Mouse (Mus musculus) heart, adult 2 months (tissue): ENCODE data around the gene Gcnt7. TPM values are rescaled to one million over a fixed set of nuclear protein-coding genes. Genes with fewer than 3 reads are reported as not detected.

Source experiments
- DNase-seq, 2 experiments: peaks; one replicate each; pipeline ENCODE4 v3.0.0; 2021
- H3K27ac ChIP-seq: fragments of 200-600 bp; 2 replicates; pipeline ENCODE4 v1.8.1; 2022
- H3K27me3 ChIP-seq: fragments of 200-500 bp; 2 replicates; pipeline ENCODE4 v1.6.1; 2012; ENCODE audit warnings: mild to moderate bottlenecking, low read length, inconsistent platforms, mixed read lengths; ENCODE audit not compliant: control insufficient read depth, insufficient read depth
- H3K36me3 ChIP-seq: fragments of 200-500 bp; 2 replicates; pipeline ENCODE4 v1.6.1; 2012; ENCODE audit warnings: low read length, inconsistent platforms; ENCODE audit not compliant: control insufficient read depth, insufficient read depth
- H3K4me1 ChIP-seq: fragments of 200-500 bp; 2 replicates; pipeline ENCODE4 v1.6.1; 2011; ENCODE audit warnings: low read length; ENCODE audit not compliant: control insufficient read depth, insufficient read depth
- H3K4me3 ChIP-seq: fragments of 200-600 bp; 2 replicates; pipeline ENCODE4 v1.8.1; 2022
- H3K79me2 ChIP-seq: fragments of 200-500 bp; replicated peaks from 2 replicates; pipeline ENCODE4 v1.6.1; 2012; ENCODE audit warnings: mild to moderate bottlenecking, inconsistent platforms, low read length, moderate library complexity, mixed read lengths; ENCODE audit not compliant: control insufficient read depth, insufficient read depth
- H3K9ac ChIP-seq: fragments of 200-500 bp; 2 replicates; pipeline ENCODE4 v1.6.1; 2012; ENCODE audit warnings: low read depth, mild to moderate bottlenecking, control low read depth, inconsistent platforms, low read length, mixed read lengths
- CTCF ChIP-seq: fragments of 200-600 bp; IDR thresholded peaks from 2 replicates; pipeline ENCODE4 v1.8.1; 2022; ENCODE audit warnings: antibody characterized with exemption, mild to moderate bottlenecking, moderate library complexity
- EP300 ChIP-seq: fragments of 200-500 bp; IDR thresholded peaks from 2 replicates; pipeline ENCODE4 v1.6.1; 2011; ENCODE audit warnings: low read depth, low read length, control low read depth; ENCODE audit not compliant: insufficient read depth
- POLR2A ChIP-seq: fragments of 200-500 bp; IDR thresholded peaks from 2 replicates; pipeline ENCODE4 v1.6.1; 2011; ENCODE audit warnings: mild to moderate bottlenecking, low read depth, low read length, control low read depth; ENCODE audit not compliant: insufficient read depth
- WGBS: fragments of 180-500 bp; shearing (Covaris S2); methylation state at CpG from one replicate; pipeline ENCODE4 v1.1.7; 2018; 5-methylcytosine and 5-hydroxymethylcytosine counted together
- intact Hi-C: fragments of 180-260 bp; cut with DNase I; formaldehyde crosslinking; loops from one replicate; pipeline ENCODE4 v1.15.1; 2025
- polyA plus RNA-seq: library from polyadenylated mRNA; depleted of rRNA; stranded (reverse); fragments of >200 nt; gene quantifications from 2 replicates; pipeline ENCODE4 v1.2.3, GENCODE M21; 2012
- total RNA-seq, 2 experiments: library from RNA; stranded (reverse); gene quantifications; 2 replicates each; pipeline ENCODE4 v1.2.3; 2021

The Gcnt7 gene
- total and polyA plus RNA-seq, 3 experiments, result not detected

DNA sequence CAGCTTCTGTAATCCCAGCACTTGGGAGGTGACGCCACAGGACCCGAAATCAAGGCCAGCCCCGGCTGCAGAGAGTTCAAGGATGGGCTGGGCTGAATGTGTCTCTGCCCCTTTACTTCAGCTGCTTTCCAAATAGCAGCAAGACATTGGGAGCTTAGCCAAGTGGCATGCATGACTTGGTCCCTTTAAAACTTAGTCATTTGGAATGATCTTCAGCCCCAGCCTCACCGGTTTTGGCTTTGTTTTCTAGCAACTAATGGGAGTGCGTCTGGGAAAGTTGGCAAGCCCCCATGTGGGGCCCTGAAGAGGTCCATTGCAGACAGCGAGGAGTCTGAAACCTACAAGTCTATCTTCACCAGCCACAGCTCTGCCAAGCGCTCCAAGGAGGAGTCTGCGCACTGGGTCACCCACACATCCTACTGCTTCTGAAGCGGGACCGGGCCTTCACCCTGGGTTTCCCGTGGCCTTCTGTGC lies 10.0 kb upstream of the Gcnt7 start:
- no peak for TF ChIP-seq CTCF
- no peak for TF ChIP-seq POLR2A
- no peak for TF ChIP-seq EP300
- Histone ChIP-seq H3K79me2 (no peaks in the 10 kb centered on the region), H3K27ac (no peak overlapping the region), H3K27me3 (no peaks in the 10 kb centered on the region), H3K4me3 (no peak overlapping the region), H3K9ac (no peak overlapping the region), H3K36me3 (no peaks in the 10 kb centered on the region), H3K4me1 (no peaks in the 10 kb centered on the region)
- intact Hi-C loops, result no loop called here
- DNase-seq, result peak in 1 of 2 experiments; percentile 14
- 80% methylated on average over 11 of the region's 11 CpGs for WGBS

DNA sequence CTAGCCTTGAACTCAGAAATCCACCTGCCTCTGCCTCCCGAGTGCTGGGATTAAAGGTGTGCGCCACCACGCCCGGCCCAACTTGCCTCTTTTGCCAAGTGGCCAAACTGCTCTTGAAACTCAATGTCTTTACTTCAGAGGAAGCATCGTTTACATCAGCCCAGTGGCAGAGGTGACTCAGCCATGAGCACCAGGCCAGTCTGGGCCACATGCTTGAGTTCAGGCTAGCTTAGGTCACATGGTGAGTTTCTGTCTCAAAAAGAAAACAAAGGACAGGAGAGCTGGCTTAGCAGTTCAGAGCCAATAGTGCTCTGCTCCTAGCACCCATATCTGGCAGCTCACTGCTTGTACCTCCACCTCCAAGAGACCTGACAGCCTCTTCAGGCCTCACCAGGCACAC lies 8.8 kb upstream of the Gcnt7 start:
- H3K9ac ChIP-seq, result no peak overlapping the region

GRCm38 (mm10) chr2:172466427-172467132 lies 8.2 kb upstream of the Gcnt7 start:
- WGBS, result 83% methylated on average over 11 of the region's 11 CpGs
- Histone ChIP-seq H3K9ac (no peak overlapping the region), H3K27me3 (no peaks in the 10 kb centered on the region), H3K36me3 (no peaks in the 10 kb centered on the region), H3K79me2 (no peaks in the 10 kb centered on the region), H3K27ac (no peak overlapping the region), H3K4me3 (no peak overlapping the region), H3K4me1 (no peaks in the 10 kb centered on the region)
- TF ChIP-seq POLR2A, result no peak
- TF ChIP-seq CTCF, result no peak
- no peak for TF ChIP-seq EP300
- intact Hi-C loops, result no loop called here
- DNase-seq, result no peak

More for the DNA sequence above, 8.8 kb upstream of the Gcnt7 start:
- no peak for TF ChIP-seq EP300
- no peak for TF ChIP-seq POLR2A
- Histone ChIP-seq H3K36me3 (no peaks in the 10 kb centered on the region), H3K27me3 (no peaks in the 10 kb centered on the region), H3K79me2 (no peaks in the 10 kb centered on the region), H3K4me3 (no peak overlapping the region), H3K4me1 (no peaks in the 10 kb centered on the region), H3K27ac (no peak overlapping the region)
- intact Hi-C loops, result no loop called here
- WGBS, result 95% methylated on average over 5 of the region's 5 CpGs
- no peak for DNase-seq

- Histone ChIP-seq H3K9ac (no peak overlapping the region), H3K27me3 (no peaks in the 10 kb centered on the region)
- 84% methylated on average over 4 of the region's 4 CpGs for WGBS
Measured at GRCm38 (mm10) chr2:172462813-172463212, 4.4 kb upstream of the Gcnt7 start.

DNA sequence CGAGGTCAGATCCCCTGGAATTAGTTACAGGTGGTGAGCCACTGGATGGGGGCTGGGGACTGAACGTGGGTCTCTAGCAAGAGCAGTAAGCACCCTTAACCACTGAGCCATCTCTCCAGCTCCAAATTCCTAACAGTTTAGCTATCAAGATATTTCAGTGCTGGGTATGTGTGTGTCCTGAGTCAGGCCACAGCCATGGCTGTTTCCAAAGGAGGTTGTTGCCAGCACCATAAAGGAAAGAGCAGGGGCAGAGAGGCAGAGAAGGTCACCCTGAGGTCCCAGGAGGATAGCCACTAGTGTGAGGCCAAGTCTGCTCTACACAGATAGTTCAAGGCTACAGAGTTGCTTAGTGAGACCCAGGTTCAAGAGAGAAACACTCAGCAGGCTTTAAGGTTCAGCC lies 2.3 kb upstream of the Gcnt7 start:
- intact Hi-C loops, result no loop called here
- Histone ChIP-seq H3K36me3 (no peaks in the 10 kb centered on the region), H3K79me2 (no peaks in the 10 kb centered on the region), H3K4me1 (no peaks in the 10 kb centered on the region), H3K27ac (no peak overlapping the region), H3K27me3 (no peaks in the 10 kb centered on the region), H3K4me3 (no peak overlapping the region), H3K9ac (no peak overlapping the region)
- 78% methylated on average over 2 of the region's 2 CpGs for WGBS
- no peak for TF ChIP-seq POLR2A
- no peak for TF ChIP-seq EP300
- no peak for TF ChIP-seq CTCF
- DNase-seq, result no peak

More at GRCm38 (mm10) chr2:172462813-172463212, 4.4 kb upstream of the Gcnt7 start:
- no peaks in the 10 kb centered on the region for H3K79me2 ChIP-seq
- H3K4me3 ChIP-seq, result no peak overlapping the region
- intact Hi-C loops, result no loop called here
- no peak for TF ChIP-seq POLR2A
- TF ChIP-seq CTCF, result no peak
- TF ChIP-seq EP300, result no peak
- no peaks in the 10 kb centered on the region for H3K36me3 ChIP-seq
- H3K4me1 ChIP-seq, result no peaks in the 10 kb centered on the region
- no peak overlapping the region for H3K27ac ChIP-seq
- DNase-seq, result no peak

GRCm38 (mm10) chr2:172452458-172452857 lies 5.9 kb downstream of the Gcnt7 start:
- H3K27me3 ChIP-seq, result no peaks in the 10 kb centered on the region
- no peak for DNase-seq
- H3K9ac ChIP-seq, result no peak overlapping the region
- H3K36me3 ChIP-seq, result no peaks in the 10 kb centered on the region
- intact Hi-C loops, result no loop called here
- H3K4me3 ChIP-seq, result no peak overlapping the region
- 93% methylated on average over 10 of the region's 10 CpGs for WGBS
- no peak overlapping the region for H3K27ac ChIP-seq
- H3K79me2 ChIP-seq, result no peaks in the 10 kb centered on the region
- TF ChIP-seq POLR2A (no peak), EP300 (no peak), CTCF (no peak)
- no peaks in the 10 kb centered on the region for H3K4me1 ChIP-seq
